Mouse (Mus musculus): Measurements from ENCODE around the gene Gm17190. TPM values are rescaled to one million over a fixed set of nuclear protein-coding genes. Genes with fewer than 3 reads are reported as not detected.

The Gm17190 gene
- not detected in 4 replicates for total RNA-seq (2023; ENCODE audit: inconsistent age)

DNA sequence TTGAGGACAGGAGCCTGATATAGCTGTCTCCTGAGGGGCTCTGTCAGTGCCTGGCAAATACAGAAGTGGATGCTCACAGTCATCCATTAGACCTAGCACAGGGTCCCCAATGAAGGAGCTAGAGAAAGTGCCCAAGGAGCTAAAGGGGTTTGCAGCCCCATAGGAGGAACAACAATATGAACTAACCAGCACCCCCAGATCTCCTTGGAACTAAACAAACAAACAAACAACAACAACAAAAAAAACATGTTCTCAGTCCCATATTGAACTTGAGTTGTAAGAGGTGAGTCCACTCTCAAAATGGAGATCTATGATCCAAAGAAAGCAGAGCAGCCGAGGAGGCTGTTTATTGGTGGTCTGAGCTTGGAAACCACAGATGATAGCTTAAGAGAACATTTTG, at the start of gene Gm17190:
Gm17190 (plus strand) TSS at position 301 of the 400 bp plus-strand sequence.

DNA sequence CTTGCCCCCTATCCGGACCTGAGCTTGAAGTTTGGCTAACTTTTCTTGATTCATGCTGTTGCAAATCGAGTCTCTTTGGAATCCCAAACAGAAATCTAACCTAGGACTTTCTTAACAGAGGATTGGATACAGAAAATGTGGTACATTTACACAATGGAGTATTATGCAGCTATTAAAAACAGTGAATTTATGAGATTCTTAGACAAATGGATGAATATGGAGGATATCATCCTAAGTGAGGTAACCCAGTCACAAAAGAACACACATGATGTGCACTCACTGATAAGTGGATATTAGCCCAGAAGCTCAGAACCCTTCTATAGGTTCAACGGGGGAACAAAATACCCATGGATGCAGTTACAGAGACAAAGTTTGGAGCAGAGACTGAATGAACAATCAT, 578 bp upstream of the Gm17190 start, which contains the start of gene Gm20075:
Gm20075 (minus strand) TSS at position 101 of the 400 bp plus-strand sequence.

DNA sequence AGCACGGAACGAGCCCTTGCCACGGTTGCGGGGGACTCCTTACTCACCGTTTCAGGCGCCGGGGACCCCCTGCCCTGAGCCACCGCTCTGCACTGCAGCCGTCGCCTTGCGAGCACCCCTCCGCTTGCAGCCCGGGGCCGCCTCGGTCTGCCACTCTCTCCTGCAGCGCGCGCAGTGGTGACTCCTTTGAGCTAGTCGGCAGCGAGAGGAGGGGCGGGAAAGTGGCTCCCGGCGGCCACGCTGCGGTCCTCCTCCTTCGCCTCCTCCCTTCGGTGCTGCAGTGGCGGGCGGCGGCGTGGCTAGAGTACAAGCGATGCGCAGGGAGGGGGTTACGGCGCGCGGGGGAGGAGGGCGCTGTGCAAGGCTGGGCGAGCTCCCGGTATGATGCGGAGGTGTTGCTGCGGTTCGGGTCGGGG, 50.6 kb downstream of the Gm17190 start, which contains the start of gene Sv2c:
Sv2c (minus strand) TSS at position 177 of the 416 bp plus-strand sequence.

Other genes with a start within 250 kb of the Gm17190 start
- 0.67 to 1.2 TPM (median 1.1 TPM) in 4 replicates for gene Iqgap2, start 190.1 kb upstream of the Gm17190 start, total RNA-seq (2023; ENCODE audit: inconsistent age)
- gene Gm20075, start 678 bp upstream of the Gm17190 start, total RNA-seq (2023; ENCODE audit: inconsistent age): 7.6 to 11.7 TPM (median 9.2 TPM) in 4 replicates
- gene Sv2c, start 50.5 kb downstream of the Gm17190 start, total RNA-seq (2023; ENCODE audit: inconsistent age): 0.13 to 1.3 TPM (median 0.29 TPM) in 4 replicates

All from B cell, adult (primary cell).